Mouse (Mus musculus): Measurements from ENCODE around the gene 1700029F12Rik.

Gene 1700029F12Rik

DNA sequence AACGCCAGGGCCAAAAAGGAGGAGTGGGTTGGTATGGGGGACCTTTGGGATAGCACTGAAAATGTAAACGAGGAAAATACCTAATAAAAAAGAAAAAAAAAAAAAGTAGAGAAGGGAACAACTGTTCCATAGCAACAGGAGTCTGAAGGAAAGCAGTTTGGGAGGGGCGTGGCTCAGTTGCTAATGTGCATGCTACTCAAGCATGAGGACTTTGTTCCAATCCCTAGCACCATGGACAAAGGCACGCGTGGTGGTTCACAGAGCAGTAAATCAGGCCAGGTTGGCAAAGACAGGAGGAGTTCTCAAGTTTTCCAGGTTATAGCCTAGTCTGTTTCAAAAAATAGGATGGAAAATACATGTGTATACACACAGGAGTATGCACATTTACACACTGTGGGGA, 14.0 kb downstream of the 1700029F12Rik start:
- peak; percentile 6 to 16 for DNase-seq

- DNase-seq, result no peak
Observed at GRCm38 (mm10) chr13:97017711-97018110, 16.5 kb downstream of the 1700029F12Rik start.

- no peak for DNase-seq
Observed at GRCm38 (mm10) chr13:97014366-97014765, 19.8 kb downstream of the 1700029F12Rik start.

GRCm38 (mm10) chr13:97008266-97009153, 25.7 kb downstream of the 1700029F12Rik start:
- DNase-seq, result peak; percentile 25 to 45

- peak; percentile 35 to 53 for DNase-seq
Observed at GRCm38 (mm10) chr13:97007501-97008265, 26.5 kb downstream of the 1700029F12Rik start.

DNA sequence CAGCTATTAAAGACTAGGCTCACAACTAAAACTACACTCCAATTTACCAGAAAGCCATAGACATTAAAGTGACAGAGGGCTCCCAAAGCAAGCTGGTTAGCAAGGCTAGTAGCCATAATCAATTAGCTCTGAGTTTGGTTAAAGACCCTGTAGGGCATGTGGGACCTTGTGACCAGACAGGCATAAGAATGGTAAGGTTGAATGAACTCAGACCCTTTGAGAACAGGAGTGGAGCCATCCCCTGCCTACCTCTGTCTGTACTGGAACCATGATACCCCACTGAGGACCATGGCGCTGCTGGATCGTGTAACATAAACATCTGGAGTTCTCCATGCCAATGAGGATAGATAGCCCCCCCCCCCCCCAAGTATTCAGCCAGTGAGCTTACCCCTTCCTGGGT, 27.4 kb downstream of the 1700029F12Rik start:
- DNase-seq, result no peak

- no peak for DNase-seq
Observed at GRCm38 (mm10) chr13:96997080-96997479, 37.1 kb downstream of the 1700029F12Rik start.

GRCm38 (mm10) chr13:96995243-96995642, 38.9 kb downstream of the 1700029F12Rik start:
- DNase-seq, result no peak

- peak in 1 of 2 experiments; percentile 12 for DNase-seq
Observed at GRCm38 (mm10) chr13:96993291-96993989, 40.7 kb downstream of the 1700029F12Rik start.

DNA sequence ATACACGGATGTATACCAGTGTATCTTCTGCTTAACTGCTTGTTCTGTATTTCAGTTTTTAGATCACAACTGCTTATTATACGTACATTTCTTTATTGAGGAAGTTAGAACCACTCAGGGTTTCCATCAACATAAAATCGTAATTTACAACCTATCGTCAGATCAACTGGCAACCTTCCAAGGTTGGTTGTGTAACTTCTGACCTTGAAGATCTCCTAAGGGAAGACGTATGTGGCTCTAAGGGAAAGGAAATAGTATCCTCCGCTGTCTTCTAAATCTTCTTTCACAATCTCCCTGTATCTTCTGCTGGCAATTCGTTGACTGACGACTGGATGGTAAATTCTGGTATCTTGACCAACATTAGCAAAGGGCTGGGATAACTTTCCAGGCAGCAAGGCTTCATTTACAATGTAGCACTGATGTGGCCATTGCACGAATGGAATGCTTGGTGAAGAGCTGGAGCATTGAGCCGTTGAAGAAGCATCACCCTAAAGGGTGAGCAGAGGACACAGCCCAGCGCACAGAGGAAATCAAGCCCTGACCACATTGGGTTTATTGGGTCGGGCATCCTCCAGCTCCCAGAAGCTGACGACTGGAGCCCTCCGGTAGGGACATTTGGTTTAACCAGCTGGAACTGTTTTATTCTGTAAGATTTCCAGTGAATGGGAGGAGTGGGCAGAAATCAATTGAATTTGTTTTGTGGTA, 43.4 kb downstream of the 1700029F12Rik start:
- DNase-seq, result no peak

GRCm38 (mm10) chr13:96990045-96990444, 44.1 kb downstream of the 1700029F12Rik start:
- DNase-seq, result no peak

DNA sequence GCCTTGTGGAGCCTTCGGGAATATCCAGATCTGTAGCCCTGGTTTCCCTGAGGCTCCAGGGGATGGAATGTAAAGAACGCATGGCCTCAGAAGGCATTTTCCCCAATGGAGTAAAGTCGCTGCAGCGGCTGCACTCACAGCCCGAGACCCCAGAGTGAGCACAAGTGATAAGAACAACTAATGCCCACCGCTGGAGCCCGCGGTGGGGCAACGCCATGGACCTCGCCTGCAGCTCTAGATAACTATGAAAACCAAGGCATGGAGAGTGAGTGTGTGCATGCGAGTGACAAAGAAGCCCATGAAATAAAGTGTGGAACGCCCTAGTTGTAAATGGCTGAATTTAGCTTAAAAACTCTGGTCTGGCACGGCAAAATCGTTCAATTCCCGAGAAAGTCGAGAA, 45.0 kb downstream of the 1700029F12Rik start:
- no peak for DNase-seq

- DNase-seq, result peak in 1 of 2 experiments; percentile 17
Observed at GRCm38 (mm10) chr13:96985599-96986275, 48.4 kb downstream of the 1700029F12Rik start.

GRCm38 (mm10) chr13:96984688-96985087, 49.5 kb downstream of the 1700029F12Rik start:
- no peak for DNase-seq

- peak; percentile 60 to 79 for DNase-seq
Observed at GRCm38 (mm10) chr13:96983251-96984126, 50.7 kb downstream of the 1700029F12Rik start.

DNA sequence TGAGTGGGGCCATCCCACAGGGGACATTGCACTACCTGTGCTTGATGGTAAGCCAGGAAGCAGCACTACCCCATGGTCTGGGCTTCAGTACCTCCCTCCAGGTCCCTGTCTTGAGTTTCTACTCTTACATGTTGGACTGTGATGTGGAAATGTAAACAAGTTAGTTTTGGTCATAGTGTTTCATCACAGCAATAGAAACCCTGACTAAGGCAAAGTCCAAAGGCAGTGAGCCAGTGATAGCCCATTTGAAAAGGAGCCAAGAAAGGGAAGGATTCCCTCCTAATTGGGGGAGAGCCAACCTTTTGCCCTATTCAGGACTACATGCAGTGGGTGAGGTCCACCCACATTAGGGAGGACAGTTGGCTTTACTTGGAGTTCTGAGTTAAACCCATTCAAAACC, 53.6 kb downstream of the 1700029F12Rik start:
- DNase-seq, result no peak

DNA sequence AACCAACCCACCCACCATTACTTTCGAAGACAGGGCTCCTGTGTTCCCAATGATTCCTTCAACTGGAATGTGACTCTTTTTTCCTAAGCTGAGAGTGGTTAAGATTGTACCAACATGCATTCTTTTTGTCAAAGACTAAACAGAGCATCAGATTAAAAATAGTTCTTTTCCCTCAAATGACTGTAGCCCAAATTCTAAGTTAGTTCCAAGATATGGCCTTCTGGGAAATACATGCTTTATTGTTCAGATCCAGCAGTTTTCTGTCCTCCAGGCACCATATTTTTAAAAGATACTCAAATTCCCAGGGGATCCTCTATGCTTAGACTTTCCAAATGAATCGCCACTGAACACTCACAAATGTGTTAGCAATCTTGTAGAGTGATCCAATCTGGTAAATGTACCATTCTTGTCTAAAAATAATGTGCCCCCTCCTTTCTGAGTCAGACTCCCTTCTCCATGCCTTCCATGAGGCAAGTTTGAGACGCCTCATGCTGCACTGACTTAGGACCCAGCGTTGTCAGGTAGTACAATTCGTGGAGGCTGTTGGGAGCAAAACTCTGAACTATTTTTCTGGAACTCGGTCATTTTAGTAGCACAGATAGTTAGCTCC, 57.1 kb downstream of the 1700029F12Rik start:
- no peak for DNase-seq

DNA sequence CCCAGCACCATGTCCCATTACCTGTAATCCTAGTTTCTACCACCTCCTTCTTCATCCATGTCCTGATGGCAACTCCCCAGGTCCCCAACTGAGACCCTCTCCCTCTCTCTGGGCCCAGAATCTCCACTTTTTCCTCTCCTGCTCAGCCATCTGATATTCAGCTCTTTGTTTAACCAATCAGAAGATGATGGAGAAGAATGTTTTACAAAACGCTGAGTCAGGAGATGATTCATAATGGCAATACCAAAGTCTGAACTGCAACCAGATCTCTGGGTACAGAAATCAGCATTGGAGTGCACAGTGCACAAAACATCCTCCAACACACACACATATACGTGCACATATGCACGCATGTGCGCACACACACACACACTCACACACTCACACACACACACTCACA, 60.8 kb downstream of the 1700029F12Rik start:
- DNase-seq, result no peak
